Mouse (Mus musculus): Measurements from ENCODE around the gene Tspan3. TPM values are rescaled to one million over a fixed set of nuclear protein-coding genes. Genes with fewer than 3 reads are reported as not detected.
A peak's percentile ranks its signal among the peaks of the same experiment; 100 is the strongest.

Gene Tspan3
- polyA plus RNA-seq, 1 experiment from 2014 or later = 400 TPM

GRCm38 (mm10) chr9:56154572-56154971 is 10.7 kb downstream of the Tspan3 start:
- Histone ChIP-seq H3K4me2 (no peak overlapping the region), H3K9ac (no peak overlapping the region), H3K27ac (replicated peaks) (no peak overlapping the region), H3K27me3 (replicated peaks) (no peaks in the 10 kb centered on the region), H3K36me3 (peaks cover 7% of the 10 kb centered on the region), H3K9me3 (no peaks in the 10 kb centered on the region), H3K4me3 (no peak overlapping the region), H3K4me1 (peaks cover 72% of the 10 kb centered on the region)
- 78% methylated on average over 5 of the region's 5 CpGs for WGBS
- no peak for ATAC-seq (ENCODE audit: extremely low read depth, insufficient number of reproducible peaks, low FRiP score, low TSS enrichment)

- Histone ChIP-seq H3K36me3 (peaks cover 7% of the 10 kb centered on the region), H3K9me3 (no peaks in the 10 kb centered on the region), H3K4me2 (peak overlapping the region; percentile 49), H3K4me1 (peaks cover 74% of the 10 kb centered on the region), H3K27ac (replicated peaks) (peak overlapping the region; percentile 84), H3K9ac (peak overlapping the region; percentile 5), H3K4me3 (no peak overlapping the region), H3K27me3 (replicated peaks) (no peaks in the 10 kb centered on the region)
- ATAC-seq (ENCODE audit: extremely low read depth, insufficient number of reproducible peaks, low FRiP score, low TSS enrichment) = no peak
- WGBS = 72% methylated on average over 4 of the region's 4 CpGs
These were observed 12.7 kb downstream of the Tspan3 start for GRCm38 (mm10) chr9:56152482-56153007.

- no peaks in the 10 kb centered on the region for H3K27me3 ChIP-seq (replicated peaks)
- peaks cover 12% of the 10 kb centered on the region for H3K36me3 ChIP-seq
- H3K4me3 ChIP-seq = peak overlapping the region; percentile 6; the same call in 1 of the 2 replicates
- ATAC-seq (ENCODE audit: extremely low read depth, insufficient number of reproducible peaks, low FRiP score, low TSS enrichment) = no peak
- H3K9me3 ChIP-seq = no peaks in the 10 kb centered on the region
- H3K4me2 ChIP-seq = peak overlapping the region; percentile 49
- H3K4me1 ChIP-seq = peaks cover 75% of the 10 kb centered on the region
- peak overlapping the region; percentile 84 for H3K27ac ChIP-seq (replicated peaks)
- 34% methylated on average over 7 of the region's 7 CpGs for WGBS
- H3K9ac ChIP-seq = peak overlapping the region; percentile 5
These were observed 13.4 kb downstream of the Tspan3 start for GRCm38 (mm10) chr9:56151745-56152481.

GRCm38 (mm10) chr9:56146326-56146923 is 18.9 kb downstream of the Tspan3 start:
- peaks cover 29% of the 10 kb centered on the region for H3K4me1 ChIP-seq
- no peak overlapping the region for H3K4me3 ChIP-seq
- H3K27ac ChIP-seq (replicated peaks) = no peak overlapping the region
- H3K9ac ChIP-seq = no peak overlapping the region
- ATAC-seq (ENCODE audit: extremely low read depth, insufficient number of reproducible peaks, low FRiP score, low TSS enrichment) = no peak
- no peak overlapping the region for H3K4me2 ChIP-seq
- H3K27me3 ChIP-seq (replicated peaks) = no peaks in the 10 kb centered on the region
- WGBS = 88% methylated on average over 16 of the region's 16 CpGs
- H3K9me3 ChIP-seq = no peaks in the 10 kb centered on the region
- H3K36me3 ChIP-seq = peaks cover 65% of the 10 kb centered on the region

GRCm38 (mm10) chr9:56144366-56145003 is 20.8 kb downstream of the Tspan3 start:
- ATAC-seq (ENCODE audit: extremely low read depth, insufficient number of reproducible peaks, low FRiP score, low TSS enrichment) = no peak
- Histone ChIP-seq H3K27me3 (replicated peaks) (no peaks in the 10 kb centered on the region), H3K27ac (replicated peaks) (no peak overlapping the region), H3K9me3 (no peaks in the 10 kb centered on the region), H3K36me3 (peaks cover 72% of the 10 kb centered on the region), H3K4me1 (peaks cover 37% of the 10 kb centered on the region), H3K9ac (no peak overlapping the region), H3K4me3 (no peak overlapping the region), H3K4me2 (no peak overlapping the region)
- WGBS = 89% methylated on average over 7 of the region's 7 CpGs

GRCm38 (mm10) chr9:56141776-56142175 is 23.5 kb downstream of the Tspan3 start:
- Histone ChIP-seq H3K27me3 (replicated peaks) (no peaks in the 10 kb centered on the region), H3K27ac (replicated peaks) (no peak overlapping the region; the same call in 1 of the 2 replicates), H3K36me3 (peaks cover 86% of the 10 kb centered on the region), H3K4me3 (no peak overlapping the region), H3K9ac (no peak overlapping the region), H3K9me3 (no peaks in the 10 kb centered on the region), H3K4me2 (no peak overlapping the region), H3K4me1 (peaks cover 14% of the 10 kb centered on the region; the same call in 1 of the 2 replicates)
- WGBS = 73% methylated on average over 9 of the region's 9 CpGs
- ATAC-seq (ENCODE audit: extremely low read depth, insufficient number of reproducible peaks, low FRiP score, low TSS enrichment) = no peak

GRCm38 (mm10) chr9:56135590-56136197 is 29.6 kb downstream of the Tspan3 start:
- Histone ChIP-seq H3K4me3 (no peak overlapping the region), H3K9ac (no peak overlapping the region), H3K27me3 (replicated peaks) (no peaks in the 10 kb centered on the region), H3K27ac (replicated peaks) (no peak overlapping the region), H3K4me2 (no peak overlapping the region), H3K9me3 (no peaks in the 10 kb centered on the region), H3K36me3 (peaks cover 85% of the 10 kb centered on the region), H3K4me1 (peaks cover 53% of the 10 kb centered on the region)
- WGBS = 81% methylated on average over 4 of the region's 4 CpGs
- ATAC-seq (ENCODE audit: extremely low read depth, insufficient number of reproducible peaks, low FRiP score, low TSS enrichment) = no peak

- Histone ChIP-seq H3K36me3 (peaks cover 85% of the 10 kb centered on the region), H3K4me2 (no peak overlapping the region), H3K4me3 (no peak overlapping the region), H3K4me1 (peaks cover 58% of the 10 kb centered on the region), H3K9ac (no peak overlapping the region), H3K9me3 (no peaks in the 10 kb centered on the region), H3K27me3 (replicated peaks) (no peaks in the 10 kb centered on the region), H3K27ac (replicated peaks) (peak overlapping the region; percentile 60)
- 66% methylated on average over 4 of the region's 4 CpGs for WGBS
- no peak for ATAC-seq (ENCODE audit: extremely low read depth, insufficient number of reproducible peaks, low FRiP score, low TSS enrichment)
These were observed 30.7 kb downstream of the Tspan3 start for GRCm38 (mm10) chr9:56134614-56135013.

- Histone ChIP-seq H3K36me3 (peaks cover 87% of the 10 kb centered on the region), H3K4me1 (peaks cover 58% of the 10 kb centered on the region), H3K4me2 (no peak overlapping the region), H3K9ac (no peak overlapping the region), H3K9me3 (no peaks in the 10 kb centered on the region), H3K27ac (replicated peaks) (peak overlapping the region; percentile 60), H3K27me3 (replicated peaks) (no peaks in the 10 kb centered on the region), H3K4me3 (no peak overlapping the region)
- no peak for ATAC-seq (ENCODE audit: extremely low read depth, insufficient number of reproducible peaks, low FRiP score, low TSS enrichment)
- 51% methylated on average over 5 of the region's 5 CpGs for WGBS
These were observed 31.3 kb downstream of the Tspan3 start for GRCm38 (mm10) chr9:56133970-56134369.

- Histone ChIP-seq H3K36me3 (peaks cover 92% of the 10 kb centered on the region), H3K4me3 (no peak overlapping the region), H3K9me3 (no peaks in the 10 kb centered on the region), H3K27ac (replicated peaks) (peak overlapping the region; percentile 79), H3K4me2 (no peak overlapping the region), H3K9ac (no peak overlapping the region), H3K4me1 (peaks cover 62% of the 10 kb centered on the region), H3K27me3 (replicated peaks) (no peaks in the 10 kb centered on the region)
- 71% methylated on average over 10 of the region's 10 CpGs for WGBS
- ATAC-seq (ENCODE audit: extremely low read depth, insufficient number of reproducible peaks, low FRiP score, low TSS enrichment) = no peak
These were observed 33.3 kb downstream of the Tspan3 start for GRCm38 (mm10) chr9:56131813-56132525.

All from heart, embryonic 13.5 days (tissue).